Mouse (Mus musculus) heart, adult 2 months (tissue): ENCODE data around the gene Gpr35.

Experiments used
- CTCF ChIP-seq: fragments of 200-600 bp; IDR thresholded peaks from 2 replicates; pipeline ENCODE4 v1.8.1; 2022; ENCODE audit warnings: antibody characterized with exemption, mild to moderate bottlenecking, moderate library complexity
- POLR2A ChIP-seq: fragments of 200-500 bp; IDR thresholded peaks from 2 replicates; pipeline ENCODE4 v1.6.1; 2011; ENCODE audit warnings: mild to moderate bottlenecking, low read depth, low read length, control low read depth; ENCODE audit not compliant: insufficient read depth

- TF ChIP-seq CTCF, result peak; percentile 99; the same call in 1 of the 2 replicates
- TF ChIP-seq POLR2A, result no peak
These were observed 63.8 kb downstream of the Gpr35 start for GRCm38 (mm10) chr1:93014460-93014859.
